Mouse (Mus musculus) testis, adult 10 weeks (tissue): ENCODE results near the gene Hoxb6. TPM values are rescaled to one million over a fixed set of nuclear protein-coding genes. Genes with fewer than 3 reads are reported as not detected.

Experiments used
- polyA plus RNA-seq: library from polyadenylated mRNA; stranded (reverse); fragments of 350-450 nt; fragmentation: Illumina TruSeq; extraction: RNeasy Lipid Tissue Mini Kit (QIAGEN cat#74804); gene quantifications from one replicate; pipeline ENCODE4 v1.2.3, GENCODE M21; 2014; ENCODE audit warnings: low read depth, low replicate concordance

Hoxb6 gene
- not detected for polyA plus RNA-seq

DNA sequence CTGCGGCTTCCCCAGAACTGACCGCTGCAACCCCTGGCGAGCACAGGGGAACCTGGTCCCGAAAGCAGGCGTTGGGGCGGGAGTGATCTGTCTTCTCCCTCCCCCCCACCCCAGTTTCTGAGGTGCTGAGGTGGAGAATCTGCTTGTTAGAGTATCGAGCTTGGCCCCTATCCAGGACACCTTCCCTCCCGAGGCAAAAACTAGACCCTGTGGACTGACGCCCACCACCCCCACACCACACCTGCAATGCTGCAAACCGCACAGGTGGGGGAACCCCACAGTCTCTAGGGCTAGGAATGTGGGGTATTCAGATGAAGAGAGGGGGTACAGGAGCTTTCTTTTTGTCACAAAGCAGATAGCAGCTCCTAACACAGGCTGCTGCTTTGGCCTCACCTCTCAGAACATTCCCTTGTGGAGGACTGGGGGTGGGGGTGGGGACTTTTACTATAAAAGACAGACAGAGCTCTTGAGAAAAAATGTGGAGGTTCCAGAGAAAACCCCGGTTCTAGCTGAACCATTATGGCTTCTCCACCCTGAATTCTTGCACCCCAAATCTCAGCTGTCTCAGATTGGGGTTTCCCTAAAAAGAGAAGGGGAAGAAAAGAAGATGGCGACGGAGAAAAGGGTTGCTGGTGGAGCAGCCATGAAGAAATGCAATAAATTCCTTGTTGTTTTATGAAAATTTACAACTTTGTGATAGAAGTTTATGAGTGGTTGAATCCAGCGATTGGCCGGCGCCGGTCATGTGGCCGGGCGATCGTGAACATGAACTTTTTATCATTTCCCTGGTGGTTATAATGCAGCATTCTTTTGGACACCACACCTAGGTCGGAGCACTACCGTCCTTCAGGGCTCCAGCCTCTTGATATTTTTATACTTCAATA is at the start of gene Hoxb6:
Hoxb6 (plus strand) TSS at position 796 of the 884 bp plus-strand sequence.

DNA sequence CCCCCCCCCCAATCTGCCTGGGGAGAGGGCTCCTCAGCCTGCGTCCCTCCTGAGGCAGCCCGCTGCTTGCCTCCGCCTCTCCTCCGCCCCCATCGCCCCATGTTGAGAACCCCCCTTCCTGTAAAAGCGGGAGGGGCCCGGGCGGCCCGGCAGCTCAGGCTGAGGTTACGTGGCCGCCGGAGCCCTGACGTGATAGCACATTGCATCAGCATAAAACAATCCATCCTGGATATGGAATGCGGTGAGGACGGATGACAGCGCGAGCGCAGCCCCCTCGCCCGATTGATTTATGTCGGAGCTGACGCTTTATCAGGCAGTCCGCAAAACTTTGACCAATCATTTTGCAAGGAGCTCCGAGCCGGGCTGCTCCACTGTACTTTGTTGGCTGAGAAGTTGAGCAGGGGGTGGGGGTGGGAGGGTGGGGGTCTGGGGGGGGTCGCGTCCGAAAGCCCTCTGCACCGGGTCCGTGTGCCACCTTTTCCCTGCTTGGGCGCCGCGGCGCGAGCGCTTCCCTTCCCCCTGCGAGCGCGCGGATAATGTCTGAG is 21.2 kb upstream of the Hoxb6 start, which contains the start of gene Hoxb9:
Hoxb9 (plus strand) TSS at position 462 of the 545 bp plus-strand sequence.

DNA sequence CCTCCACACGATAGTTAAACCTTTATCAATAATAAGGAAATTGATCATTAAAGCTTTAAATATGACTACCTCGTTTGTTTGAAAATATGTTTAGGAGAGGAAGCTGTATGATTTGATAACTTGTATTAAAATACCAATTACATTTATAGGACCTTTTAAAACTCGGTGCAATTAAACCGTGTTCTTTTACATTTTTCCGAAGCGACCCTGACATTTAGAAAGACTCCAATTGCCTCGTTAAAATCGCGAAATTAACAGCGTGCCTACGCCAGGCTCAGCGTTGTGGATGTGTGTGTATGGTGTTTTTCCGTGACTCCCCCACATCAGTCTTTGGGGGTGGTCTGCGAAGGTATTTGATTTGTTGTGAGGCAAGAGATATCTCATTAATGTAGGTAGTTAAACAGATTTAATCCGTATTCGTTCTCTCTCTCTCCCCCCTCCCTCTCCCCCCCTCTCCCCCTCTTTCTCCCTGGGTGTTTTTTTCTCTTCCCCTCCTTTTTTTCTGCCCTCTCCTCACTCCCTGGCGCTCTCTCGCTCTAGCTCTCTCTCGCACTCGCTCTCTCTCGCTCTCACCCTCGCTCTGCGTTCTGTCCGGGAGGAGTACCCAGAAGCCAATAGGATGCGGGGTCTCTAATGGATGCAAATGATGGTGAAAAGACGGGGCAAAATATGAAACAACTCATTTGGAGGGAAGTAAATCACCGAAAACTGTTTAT is 10.3 kb upstream of the Hoxb6 start, which contains the start of gene Hoxb8:
Hoxb8 (plus strand) TSS at position 51 of the 716 bp plus-strand sequence.

DNA sequence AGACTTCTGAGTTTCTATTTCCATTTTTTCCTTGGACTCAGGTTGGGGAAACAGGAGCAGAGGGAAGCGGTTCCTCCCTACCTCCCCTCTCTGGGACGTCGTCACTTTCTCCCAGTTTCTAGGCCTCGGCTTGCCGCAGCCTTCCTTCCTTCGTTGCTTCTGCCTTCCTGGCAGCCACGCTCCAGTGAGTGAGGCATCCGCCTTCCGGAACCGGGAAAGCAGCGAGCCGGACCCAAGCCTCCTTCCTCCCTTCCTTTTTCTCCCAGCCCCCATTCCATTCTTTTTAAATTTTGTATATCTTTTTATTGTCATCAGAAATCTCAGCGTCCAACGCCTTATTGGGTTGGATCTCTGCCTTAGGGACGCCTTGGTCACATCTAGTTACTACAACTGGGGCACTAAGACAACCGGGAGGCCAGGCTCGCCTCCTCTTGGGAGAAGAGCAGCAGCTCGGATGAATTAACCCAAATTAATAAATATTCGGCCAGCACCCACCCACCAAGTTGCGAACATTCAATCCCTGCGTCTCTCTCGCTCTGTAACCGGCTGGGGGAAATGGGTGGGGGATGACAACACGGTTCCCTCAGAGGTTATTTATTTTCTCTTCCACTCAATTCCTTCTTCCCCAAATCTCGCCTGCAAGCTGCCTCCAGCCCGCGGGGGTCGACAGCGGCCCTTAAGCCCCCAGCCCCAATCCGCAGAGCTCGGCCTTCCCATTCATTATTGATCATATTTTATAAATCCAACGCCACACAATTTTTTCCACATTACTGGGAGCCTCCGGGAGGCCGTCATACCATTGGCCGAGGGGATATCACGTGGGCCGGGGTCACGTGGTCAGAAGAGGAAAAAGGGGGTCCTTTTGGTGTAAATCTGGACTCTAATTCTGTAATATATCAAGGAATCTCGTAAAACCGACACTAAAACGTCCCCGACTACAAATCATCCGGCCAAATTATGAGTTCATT is 6.2 kb upstream of the Hoxb6 start, which contains the start of gene Hoxb7:
Hoxb7 (plus strand) TSS at position 853 of the 968 bp plus-strand sequence.

DNA sequence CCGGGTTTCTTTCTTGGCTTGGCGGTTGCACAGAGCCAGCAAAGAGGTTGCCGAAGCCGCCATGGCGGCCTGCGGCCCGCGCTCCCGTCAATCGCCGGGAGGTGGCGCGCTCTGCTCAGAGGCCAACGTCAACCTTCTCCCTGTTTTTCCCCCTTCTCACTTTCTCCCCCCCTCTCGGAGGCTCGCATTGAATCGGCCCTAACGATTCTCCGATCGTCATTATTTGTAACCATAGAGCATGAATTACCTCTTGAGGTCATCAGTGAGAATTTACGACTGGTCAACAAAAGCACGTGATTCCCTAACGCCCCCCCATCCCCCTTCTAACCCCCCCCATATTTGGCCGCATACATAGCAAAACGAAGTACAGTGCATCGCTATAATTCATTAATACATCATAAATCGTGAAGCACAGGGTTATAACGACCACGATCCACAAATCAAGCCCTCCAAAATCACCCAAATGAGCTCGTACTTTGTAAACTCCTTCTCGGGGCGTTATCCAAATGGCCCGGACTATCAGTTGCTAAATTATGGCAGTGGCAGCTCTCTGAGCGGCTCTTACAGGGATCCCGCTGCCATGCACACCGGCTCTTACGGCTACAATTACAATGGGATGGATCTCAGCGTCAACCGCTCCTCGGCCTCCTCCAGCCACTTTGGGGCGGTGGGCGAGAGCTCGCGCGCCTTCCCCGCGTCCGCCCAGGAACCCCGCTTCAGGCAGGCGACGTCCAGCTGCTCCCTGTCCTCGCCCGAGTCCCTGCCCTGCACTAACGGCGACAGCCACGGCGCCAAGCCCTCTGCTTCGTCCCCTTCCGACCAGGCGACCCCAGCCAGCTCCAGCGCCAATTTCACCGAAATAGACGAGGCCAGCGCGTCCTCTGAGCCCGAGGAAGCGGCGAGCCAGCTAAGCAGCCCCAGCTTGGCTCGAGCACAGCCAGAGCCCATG is 11.1 kb downstream of the Hoxb6 start, which contains the start of gene Hoxb5:
Hoxb5 (plus strand) TSS at position 186 of the 949 bp plus-strand sequence.

DNA sequence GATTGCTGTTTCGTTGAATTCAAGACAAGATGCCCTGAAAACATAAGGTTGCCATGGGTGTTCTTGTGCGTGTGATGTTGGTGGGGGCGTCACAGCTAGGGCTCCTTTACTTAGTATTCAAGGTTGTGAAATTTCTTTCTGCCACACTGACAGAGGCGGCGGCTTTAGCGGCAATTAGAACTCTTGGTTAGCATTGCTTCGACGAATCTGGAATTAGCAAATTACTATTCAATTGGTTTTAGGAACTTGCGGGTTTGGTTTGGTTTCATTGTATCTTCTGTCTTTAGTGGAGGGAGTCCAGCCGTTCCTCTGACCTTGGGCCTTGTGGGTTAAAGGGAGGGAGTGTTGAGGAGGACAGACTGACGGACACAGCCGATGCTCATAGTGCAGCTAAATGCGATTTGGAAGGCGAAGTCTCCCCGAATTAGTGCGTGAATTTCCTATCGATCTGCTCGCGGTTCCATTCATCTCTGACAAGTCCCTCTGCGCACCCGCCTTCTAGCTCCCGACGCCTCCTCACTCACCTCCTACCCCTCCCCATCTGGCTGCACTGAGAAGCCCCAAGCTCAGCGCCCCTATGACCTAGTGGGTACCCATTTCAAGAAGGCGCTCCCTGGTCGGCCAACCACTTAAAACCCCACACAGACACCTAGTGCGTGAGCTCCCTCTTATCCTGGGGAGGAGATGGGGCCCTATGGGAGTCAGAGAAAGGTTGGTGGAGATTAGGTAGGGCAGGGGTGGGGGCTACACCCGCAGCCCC is 25.5 kb downstream of the Hoxb6 start, which contains the start of gene Hoxb4:
Hoxb4 (plus strand) TSS at position 660 of the 760 bp plus-strand sequence.

DNA sequence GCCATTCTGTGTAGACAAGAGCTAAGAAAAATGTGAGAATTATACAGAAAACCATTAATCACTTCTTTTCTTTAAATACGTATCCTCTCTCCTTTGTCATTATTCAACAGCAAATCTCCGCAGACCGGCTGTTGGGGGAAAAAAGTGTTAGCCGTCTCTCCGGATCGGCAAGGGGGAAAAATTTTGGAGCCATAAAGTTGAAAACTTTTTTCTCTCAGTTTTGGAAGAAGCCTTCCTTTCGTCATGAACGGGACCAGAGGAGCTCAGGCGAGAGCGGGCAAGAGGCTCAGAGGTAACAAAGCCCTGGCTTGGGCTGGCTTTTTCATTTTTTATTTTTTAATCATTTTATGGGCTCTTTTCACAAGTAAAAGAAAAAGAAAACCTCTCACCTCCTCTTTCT is 30.9 kb downstream of the Hoxb6 start, which contains the start of gene Hoxb3:
Hoxb3 (plus strand) TSS at position 173 of the 400 bp plus-strand sequence.

DNA sequence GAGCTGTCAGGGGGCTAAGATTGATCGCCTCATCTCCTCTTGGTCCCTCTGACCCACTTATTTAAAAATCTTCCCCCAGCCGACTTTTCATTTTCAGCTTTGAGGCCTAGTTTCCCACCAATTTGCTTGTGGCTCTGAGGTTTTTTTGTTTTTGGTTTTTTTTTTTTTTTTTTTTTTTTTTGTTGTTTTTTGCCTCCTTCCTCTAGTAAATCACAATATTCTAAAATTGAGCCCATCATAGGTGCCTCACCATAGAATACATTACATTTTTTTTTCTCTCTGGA is 58.0 kb downstream of the Hoxb6 start, which contains the start of gene Hoxb2:
Hoxb2 (plus strand) TSS at position 185 of the 284 bp plus-strand sequence.

Other genes starting within 250 kb of the Hoxb6 start
- gene Ube2z, start 227.1 kb upstream of the Hoxb6 start, polyA plus RNA-seq: 13.5 TPM
- 2.9 TPM for gene Atp5g1, start 216.8 kb upstream of the Hoxb6 start, polyA plus RNA-seq
- gene Calcoco2, start 180.5 kb upstream of the Hoxb6 start, polyA plus RNA-seq: 0.17 TPM
- 51.3 TPM for gene Ttll6, start 158.7 kb upstream of the Hoxb6 start, polyA plus RNA-seq
- gene Hoxb13, start 98.2 kb upstream of the Hoxb6 start, polyA plus RNA-seq: not detected
- 0.43 TPM for gene Hoxb9, start 21.0 kb upstream of the Hoxb6 start, polyA plus RNA-seq
- 0.07 TPM for gene Hoxb8, start 10.6 kb upstream of the Hoxb6 start, polyA plus RNA-seq
- not detected for gene Hoxb7, start 5.9 kb upstream of the Hoxb6 start, polyA plus RNA-seq
- gene Hoxb5, start 10.9 kb downstream of the Hoxb6 start, polyA plus RNA-seq: not detected
- gene Hoxb4, start 25.8 kb downstream of the Hoxb6 start, polyA plus RNA-seq: 0.15 TPM
- gene Hoxb3, start 30.9 kb downstream of the Hoxb6 start, polyA plus RNA-seq: 1.4 TPM
- 0.32 TPM for gene Hoxb2, start 58.0 kb downstream of the Hoxb6 start, polyA plus RNA-seq
- not detected for gene Hoxb1, start 73.3 kb downstream of the Hoxb6 start, polyA plus RNA-seq
- 2.2 TPM for gene Skap1, start 172.1 kb downstream of the Hoxb6 start, polyA plus RNA-seq